Mouse (Mus musculus) CD4-positive, CD25-positive, alpha-beta regulatory T cell, adult 4 months (primary cell): ENCODE measurements around the gene Myd88. TPM values are rescaled to one million over a fixed set of nuclear protein-coding genes. Genes with fewer than 3 reads are reported as not detected.

Experiments used
- ATAC-seq: one replicate; pipeline ENCODE4 v1.8.0; 2017
- polyA plus RNA-seq, 2 experiments: library from polyadenylated mRNA; unstranded; fragments of 100-300 nt; shearing (Covaris generic); gene quantifications; one replicate each; pipeline ENCODE4 v1.2.1; 2017

Gene Myd88
- polyA plus RNA-seq, 2 experiments from 2014 or later: 63.4 to 74.5 TPM

DNA sequence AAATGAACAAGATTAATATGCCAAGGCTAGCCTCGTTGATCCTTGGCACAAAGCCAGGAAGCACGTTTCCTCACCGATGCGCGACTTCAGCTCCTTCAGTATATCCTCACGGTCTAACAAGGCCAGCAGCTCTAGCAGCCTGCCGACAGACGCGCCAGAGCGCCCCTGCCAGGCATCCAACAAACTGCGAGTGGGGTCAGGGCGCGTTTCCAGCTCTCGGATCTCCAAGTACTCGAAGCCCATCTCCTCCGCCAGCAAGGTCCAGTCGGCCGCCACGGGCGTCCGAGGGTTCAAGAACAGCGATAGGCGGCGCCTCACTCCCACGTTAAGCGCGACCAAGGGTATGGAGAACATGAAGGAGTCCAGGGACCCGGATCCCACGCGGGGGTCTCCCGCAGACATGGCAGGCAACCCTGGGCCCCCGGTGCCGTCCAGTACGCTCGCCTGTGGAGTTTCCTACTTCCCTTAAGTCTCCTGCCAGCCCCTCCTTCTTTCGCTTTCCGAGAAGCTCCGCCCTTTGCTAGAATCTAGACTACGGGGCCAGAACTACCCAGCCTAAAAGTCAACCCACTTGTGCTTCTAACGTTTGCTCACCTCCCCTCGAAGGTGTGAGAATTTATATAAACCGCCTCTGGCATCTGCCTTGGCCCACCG lies 1.5 kb downstream of the Myd88 start, which contains the start of gene Acaa1a:
Gene Acaa1a (plus strand): TSS at position 119 of the 654 bp plus-strand sequence.
- peak; percentile 57 for ATAC-seq

DNA sequence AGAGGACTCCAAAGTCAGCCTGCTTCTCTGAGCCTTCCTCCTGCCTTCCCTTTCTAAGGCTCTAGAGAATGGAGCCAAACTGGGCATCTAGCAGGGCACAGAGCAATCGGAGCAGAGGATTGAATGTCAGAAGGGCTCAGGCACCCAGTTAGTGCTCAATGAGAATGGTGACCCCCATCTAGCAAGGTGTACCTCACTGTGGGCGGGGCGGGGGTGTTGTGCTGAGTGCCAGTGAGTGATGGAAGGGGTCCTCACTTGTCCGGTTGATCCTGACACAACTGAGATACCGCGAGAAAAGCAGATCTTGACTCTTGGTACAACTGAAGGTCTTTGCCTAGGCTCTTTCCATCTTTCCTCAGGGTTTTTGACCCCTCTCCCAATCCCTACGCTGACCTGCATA lies 2.1 kb downstream of the Myd88 start:
- no peak for ATAC-seq

DNA sequence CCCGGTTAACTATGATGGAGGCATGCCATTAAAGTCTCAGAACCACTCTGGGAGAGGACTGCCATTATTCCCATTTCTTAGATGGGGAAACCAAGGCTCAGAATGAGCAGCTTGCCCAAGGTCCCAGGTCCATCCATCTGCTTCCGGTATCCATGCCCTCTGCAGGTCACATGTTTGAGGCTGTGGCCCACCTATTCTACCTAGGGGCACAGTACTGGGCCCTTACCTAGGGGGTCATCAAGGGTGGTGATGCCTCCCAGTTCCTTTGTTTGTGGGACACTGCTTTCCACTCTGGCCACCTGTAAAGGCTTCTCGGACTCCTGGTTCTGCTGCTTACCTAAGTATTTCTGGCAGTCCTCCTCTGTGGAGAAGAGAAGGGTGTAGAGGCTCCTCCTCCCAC lies 2.9 kb downstream of the Myd88 start:
- ATAC-seq: no peak

DNA sequence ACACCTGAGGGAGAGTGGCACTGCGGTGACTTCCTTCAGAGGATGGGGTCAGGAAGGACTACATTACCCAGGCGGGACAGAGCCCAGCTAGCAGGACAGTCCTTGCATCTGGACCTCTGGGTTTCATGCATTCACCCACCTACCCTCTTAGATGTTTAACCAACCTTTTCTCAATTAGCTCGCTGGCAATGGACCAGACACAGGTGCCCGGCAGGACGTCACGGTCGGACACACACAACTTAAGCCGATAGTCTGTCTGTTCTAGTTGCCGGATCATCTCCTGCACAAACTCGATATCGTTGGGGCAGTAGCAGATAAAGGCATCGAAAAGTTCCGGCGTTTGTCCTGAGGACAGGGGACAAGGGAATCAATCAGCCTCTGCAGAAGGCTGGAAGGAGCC lies 3.4 kb downstream of the Myd88 start:
- ATAC-seq: no peak

DNA sequence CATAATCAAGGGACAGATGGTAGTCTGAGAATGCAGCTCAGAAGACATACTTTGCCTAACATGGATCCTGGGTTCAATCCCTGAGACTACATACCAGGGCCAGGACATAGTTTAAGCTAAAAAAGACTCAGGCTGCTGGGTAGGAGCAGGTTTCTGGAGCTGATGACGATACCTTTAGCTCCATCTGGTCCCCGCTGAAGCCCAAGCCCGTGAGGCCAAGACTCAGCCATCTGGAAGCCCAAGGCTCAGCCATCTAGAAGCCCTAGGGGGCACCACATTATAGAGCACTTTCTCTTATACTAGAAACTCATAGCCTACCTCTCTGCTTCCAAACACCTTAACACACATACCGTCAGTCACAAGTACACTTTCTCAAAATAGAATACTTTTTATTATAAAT lies 5.6 kb downstream of the Myd88 start:
- no peak for ATAC-seq

DNA sequence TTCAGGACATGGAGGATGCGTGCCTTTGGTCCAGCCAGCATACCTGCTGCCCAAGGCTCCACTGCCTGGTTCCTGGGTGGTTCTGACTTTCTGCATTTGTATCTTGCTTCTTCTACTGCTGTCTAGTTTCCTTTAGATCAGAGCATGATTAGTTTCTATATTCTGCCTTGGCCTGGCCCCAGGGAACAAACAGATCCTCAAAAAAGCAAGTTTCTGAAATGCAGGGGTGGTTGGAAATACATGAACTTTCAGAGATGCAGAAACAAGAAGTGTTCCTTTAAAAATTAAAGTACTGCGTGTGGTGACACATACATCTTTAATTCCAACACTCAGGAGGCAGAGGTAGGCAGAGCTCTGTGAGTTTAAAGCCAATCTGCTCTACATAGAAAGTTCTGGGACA lies 6.4 kb downstream of the Myd88 start:
- ATAC-seq: no peak

DNA sequence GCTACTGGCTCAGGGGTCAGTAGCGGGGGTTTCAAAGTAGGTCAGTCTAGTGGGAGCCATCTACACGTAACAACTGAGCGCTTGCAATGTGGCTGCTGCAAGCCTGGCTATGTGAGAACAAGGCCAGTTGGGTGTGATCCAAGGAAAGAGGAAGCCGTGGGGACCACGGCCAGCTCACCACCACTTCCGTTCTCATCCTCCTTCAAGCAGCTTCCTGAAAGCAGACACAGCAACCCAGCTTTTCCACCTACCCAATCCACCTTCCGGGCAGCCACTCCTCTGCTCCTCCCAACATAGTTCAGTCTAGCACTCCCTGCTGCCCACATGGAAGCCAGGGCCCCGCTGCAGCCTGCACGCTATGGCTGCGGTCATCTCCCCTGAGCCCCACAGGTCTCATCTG lies 6.9 kb downstream of the Myd88 start:
- peak; percentile 69 for ATAC-seq

DNA sequence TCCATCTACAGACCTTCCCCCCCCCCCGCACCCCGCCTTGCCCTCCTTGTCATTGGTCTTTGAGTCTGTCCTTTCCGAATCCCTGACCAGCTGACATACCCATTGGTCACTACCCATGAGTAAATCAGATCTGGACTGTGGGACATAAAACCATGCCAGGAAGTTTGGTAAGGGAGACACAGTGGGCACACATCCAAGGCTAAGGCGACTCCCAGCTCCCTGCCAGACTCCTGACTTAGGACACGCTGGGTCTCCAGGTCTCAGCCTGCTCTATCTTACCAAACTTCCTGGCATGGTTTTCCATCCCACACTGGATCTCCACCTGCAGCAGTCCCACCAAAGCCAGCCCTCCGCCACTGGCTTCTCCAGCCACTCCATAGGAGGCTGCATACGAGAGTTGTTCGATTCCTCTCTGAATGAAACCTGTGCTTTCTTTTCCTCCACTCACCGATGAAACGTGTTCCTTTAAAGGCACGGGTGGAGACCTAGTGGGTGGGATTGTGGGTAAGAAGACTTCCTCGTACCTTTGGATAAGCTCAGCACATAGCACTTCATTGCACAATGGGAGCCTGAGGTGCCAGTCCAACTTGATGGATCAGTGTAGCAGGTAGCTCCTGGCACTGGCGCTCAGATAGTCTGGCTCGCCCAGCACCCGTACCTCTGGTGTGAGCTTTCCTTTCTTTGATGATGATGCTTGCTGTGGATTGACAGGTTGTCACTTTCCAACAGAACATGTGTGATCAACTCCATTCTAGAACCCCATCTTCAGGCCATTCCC lies 10.8 kb downstream of the Myd88 start:
- no peak for ATAC-seq

DNA sequence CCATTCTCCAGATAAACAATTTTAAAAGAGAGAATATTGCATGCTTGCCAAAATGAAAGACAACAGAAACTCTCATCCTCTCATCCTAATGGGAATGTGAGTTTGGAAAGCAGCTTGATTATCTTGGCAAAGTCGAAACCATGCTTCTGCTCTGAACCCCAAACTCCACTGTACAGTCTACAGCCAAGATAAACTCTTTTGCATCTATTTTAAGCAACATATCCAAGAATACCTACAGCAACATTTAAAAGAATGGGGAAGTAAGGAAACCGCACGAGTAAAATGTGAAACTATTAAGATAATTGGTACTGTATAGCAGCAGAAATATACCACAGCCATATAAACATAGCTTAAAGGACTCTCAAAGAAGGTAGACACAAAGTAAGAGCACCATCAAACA lies 12.7 kb downstream of the Myd88 start:
- ATAC-seq: no peak

DNA sequence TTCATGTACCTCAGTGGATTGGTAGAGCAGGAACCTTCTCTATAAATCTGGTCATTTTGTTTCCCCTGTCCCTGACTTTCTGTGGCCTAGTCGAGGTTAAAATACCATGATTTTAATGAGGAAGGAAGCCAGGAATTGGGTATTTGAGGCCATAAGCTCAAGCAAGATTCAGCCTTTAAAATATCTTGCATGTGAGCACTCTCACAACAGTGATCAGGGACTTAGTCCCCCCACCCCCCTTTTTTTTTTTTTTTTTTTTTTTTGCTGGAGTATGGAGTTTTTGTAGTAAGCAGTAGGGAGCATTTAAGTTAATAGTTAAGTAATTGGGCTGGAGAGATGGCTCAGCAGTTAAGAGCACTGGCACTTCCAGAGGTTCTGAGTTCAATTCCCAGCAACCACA lies 17.1 kb downstream of the Myd88 start:
- ATAC-seq: no peak

DNA sequence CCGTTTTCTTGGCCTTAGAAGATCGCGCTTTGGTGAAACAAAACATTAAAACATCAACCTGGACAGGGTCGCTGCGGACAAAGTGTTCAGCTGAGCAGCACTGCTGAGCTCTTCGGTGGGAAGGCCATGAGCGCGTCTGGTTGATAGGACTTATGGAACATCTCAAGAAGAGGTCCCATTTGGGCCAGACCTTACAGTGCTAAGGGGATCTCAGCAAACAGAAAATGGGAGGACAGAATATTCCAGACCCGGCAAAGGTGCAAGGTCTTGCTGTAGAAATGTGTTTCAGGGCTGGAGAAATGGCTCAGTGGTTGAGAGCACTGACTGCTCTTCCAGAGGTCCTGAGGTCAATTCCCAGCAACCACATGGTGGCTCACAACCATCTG lies 18.0 kb downstream of the Myd88 start:
- no peak for ATAC-seq

DNA sequence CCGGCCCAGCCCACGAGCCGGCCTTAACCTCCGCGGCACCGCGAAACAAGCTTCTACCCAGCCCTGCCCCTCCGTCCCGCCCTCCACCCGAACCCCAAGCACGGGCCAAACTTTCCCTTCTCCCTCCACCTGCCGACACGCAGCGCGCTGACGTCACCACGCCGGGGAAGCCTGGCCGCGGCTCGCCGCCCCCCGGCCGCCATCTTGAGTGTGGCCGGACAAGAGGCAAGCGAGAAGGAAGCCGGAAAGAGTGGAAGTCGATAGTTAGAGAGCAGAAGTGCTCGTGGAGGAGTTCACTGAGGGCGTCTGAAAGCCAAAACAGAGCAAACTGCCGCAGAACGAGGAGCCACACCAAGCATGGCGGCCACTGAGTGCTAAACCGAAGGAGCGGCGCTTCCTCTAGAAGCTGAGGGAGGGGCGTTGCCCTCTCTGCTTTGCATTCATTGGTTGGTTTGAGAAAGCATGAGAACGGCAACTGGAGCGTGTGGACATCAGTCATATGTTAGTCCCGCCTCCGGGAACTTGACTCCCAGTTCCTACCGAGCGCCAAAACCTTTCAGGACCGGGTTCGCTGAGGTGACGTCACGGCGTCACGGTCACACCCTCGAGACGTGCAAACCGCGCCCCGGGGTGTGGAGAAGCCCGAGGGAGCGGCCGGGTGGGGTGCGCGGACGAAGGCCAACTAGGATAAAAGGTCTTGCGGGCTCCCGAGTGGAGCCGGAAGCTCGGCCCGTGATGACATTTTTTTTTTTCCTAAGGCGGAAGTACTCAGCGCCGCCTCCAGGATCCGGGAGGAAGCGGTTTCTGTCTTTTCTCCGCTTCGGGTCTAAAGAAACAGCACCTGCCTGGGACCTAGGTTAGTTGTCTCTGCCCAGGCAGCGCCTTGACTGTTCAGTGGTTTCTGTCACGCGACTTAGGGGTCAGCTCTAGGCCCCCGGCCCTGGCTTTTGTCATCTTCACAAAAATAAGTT lies 18.6 kb downstream of the Myd88 start, which contains the start of gene Oxsr1:
Gene Oxsr1 (minus strand): TSS at position 139 of the 971 bp plus-strand sequence.
- peak; percentile 94 for ATAC-seq

DNA sequence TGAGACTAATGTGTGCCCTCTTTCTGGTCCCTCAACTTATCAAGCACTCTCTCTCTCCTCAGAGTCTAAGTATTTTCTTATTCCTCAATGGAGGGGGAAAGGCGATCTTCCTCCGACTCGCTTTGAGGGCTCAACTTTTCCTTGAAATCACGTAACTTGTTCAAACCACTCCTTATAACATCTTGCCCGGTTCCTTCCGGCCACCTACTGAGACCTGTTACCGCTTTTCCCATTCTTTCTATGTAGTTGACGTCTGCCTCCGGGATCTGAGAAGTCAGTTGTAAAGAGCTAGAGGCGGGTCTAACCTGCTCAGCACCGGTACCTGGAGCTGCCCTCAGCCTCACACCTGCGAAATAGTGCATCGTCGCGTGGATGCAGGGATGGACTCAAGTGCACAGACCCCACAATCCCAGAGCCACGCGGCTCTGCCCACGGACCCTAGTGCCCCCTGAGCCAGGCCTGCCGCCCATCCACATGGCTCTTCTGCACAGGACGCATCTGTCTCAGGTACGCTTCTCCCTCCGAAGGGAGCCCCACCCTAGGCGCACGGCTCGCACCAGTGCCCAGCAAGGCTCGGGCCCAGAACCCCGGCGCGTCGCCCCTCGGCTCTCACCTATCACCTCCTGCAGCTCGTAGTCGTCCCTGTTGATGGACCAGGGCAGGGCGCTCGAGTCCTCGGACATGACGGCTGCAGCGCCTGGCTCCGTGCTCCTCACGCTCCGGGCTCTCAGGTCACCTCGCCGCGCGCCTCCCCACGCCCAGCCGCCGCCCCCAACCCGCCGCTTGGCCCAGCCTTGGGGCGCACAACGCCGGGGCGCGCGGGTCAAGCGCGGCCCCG lies 19.6 kb downstream of the Myd88 start:
- ATAC-seq: peak; percentile 0

DNA sequence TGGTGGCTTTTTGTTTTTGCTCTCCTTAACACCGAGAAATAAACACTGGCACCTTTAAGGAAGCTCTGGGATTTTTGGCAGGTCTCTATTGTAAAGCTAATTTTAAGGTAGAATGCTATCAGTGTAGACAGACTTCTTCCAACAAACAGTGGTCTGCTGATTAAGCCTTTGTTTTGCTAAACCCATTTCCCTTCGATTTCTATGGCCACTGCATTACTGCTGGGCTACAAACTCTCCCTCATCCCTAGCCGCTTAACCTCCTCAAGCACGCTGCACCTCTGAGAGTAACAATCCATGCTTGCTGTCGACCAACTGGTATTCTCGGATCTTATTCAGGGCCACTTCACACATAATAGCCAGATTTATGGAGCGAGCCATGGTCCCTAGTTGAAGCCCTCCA lies 20.3 kb downstream of the Myd88 start:
- ATAC-seq: no peak

DNA sequence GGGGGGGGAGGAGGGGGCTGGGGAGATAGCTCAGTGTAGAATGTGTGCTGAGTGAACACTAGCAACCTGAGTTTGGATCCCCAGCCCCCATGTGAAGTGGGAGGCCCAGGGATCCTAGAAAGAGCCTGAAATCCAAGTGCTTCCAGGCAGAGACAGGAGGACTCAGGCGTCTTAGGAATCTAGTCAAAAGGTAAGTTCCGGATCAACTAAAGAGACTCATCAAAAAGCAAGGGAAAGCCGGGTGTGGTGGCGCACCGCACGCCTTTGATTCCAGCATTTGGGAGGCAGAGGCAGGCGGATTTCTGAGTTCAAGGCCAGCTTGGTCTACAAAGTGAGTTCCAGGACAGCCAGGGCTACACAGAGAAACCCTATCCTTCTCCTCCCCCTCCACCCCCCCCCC lies 20.8 kb downstream of the Myd88 start:
- ATAC-seq: no peak

DNA sequence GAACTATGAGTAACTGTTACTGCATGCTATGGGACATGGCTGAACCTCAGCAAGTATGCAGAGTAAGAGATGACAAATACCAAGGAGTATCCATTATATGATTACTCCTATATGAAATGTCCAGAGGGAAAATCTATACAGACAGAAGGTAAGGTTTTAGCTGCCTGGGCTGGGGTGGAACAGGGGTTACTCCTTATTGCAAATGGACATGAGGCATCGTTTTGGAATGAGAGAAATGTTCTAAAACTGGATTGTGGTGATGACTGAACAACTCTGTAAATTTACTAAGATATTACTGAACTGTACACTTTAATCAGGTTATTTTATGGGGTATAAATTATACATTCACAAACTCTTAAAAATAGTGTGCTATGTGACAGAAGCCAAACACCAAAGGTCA lies 22.3 kb downstream of the Myd88 start:
- no peak for ATAC-seq

DNA sequence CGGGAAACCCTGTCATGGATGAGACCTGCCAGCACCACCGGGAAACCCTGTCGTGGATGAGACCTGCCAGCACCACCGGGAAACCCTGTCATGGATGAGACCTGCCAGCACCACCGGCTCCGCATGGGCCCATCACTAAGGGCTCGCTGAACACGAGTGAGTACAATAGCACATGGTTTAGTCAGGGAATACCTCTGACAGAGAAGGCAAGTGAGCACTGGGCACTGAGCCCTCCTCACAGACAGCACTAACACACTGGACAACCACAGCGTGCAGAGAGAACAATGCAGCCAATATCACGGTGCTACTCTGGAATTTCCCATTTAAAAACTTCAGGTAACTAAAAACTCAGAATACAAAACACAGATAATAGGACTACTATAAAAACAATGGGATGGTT lies 28.1 kb downstream of the Myd88 start:
- ATAC-seq: no peak

DNA sequence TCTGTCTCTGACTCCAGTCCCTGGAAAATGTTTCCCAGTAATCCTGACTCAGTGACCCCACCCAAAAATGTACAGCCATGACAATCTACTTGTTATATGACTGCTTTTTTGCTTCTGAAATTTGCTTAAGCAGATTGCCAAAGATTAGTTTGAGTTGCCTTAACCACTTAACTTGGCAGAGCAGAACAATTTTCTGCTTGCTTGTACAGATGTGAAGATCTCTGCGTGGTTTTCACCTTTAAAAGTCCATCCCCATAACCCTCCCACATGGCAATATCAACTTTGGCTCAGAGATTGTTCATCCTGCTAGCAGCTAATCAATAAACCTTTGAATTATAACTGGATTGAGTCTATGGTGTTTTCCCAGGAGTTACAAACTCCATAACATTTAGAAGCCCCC lies 32.1 kb downstream of the Myd88 start:
- ATAC-seq: no peak

DNA sequence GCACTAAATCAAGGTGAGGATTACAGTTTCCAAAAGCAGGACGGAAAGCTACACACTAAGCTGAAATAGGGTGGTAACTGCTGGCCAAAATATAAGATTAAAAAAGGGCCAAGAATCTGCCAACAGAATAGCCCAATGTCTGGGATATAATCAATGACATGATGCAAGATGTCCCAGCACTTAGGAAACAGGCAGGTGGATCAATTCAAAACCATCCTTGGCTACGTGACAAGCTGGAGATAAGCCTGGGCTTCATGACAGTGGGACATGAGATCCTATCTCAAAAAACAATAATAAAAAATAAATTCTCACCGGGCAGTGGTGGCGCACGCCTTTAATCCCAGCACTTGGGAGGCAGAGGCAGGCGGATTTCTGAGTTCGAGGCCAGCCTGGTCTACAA lies 35.3 kb downstream of the Myd88 start:
- ATAC-seq: no peak

DNA sequence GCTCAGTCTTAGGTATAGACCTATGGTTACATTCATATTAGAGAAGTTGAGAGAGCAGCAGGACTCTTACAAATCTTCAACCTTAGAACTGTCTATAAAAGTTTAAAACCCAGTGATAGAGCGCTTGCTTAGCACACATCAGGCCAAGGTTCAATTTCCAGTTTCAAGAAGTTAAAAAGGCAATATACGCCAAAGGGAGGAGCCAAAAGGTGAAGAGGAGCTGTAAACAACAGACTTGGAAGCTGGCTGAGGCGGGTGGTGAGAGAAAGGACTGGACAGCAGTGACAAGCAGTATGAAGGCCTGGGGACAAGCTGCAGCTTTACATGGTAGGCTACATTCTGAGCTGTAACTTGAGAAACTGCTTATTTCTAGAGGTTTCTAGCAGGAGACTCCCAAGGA lies 42.6 kb downstream of the Myd88 start:
- no peak for ATAC-seq

DNA sequence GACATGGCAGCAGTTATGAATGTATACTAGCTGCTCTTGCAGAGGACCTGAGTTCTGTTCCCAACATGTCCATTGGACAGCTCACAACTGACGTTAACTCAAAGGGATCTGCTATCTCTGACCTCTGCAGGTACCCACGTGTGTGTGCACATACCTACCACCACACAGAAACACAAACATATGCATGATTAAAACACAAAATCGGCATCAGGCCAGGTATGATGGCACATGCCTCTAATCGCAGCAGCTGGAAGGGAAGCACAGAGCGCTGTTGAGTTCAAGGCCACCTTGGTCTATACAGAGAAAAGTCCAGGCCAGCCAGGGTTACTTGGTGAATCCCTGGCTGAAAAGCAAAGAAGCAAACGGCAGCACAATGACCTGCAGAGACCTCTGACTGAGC lies 43.5 kb downstream of the Myd88 start:
- ATAC-seq: no peak

DNA sequence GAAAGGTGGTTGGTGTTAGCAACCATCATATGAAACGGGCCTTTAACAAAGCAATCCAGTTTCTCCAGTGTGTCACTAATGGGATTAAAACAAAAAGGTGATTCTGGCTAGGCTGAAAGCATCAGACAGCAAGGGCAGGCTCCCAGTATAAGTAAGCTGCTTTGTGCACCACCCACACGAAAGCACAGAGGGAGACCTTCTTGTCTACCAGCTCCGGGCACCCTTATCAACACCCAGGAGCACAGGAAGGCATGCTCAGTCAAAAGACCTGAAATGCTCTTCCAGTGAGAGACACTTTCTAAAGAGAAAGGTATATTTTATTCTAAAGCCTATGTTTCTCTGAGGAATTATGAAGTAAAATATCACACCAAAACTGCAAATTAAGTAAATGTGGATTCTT lies 50.4 kb downstream of the Myd88 start:
- no peak for ATAC-seq
